Mouse (Mus musculus) Muller cell, postnatal 12 days (primary cell): ENCODE measurements at regions not wholly inside any gene's neighbourhood (a gene's known extent, or its start where the extent isn't known, plus 50 kb on each side); places are given as distances from the start of the nearest gene placed in this dataset.
A peak's percentile ranks its signal among the peaks of the same experiment; 100 is the strongest.

Experiments used
- DNase-seq: peaks from one replicate; pipeline ENCODE4 v3.0.0-alpha.2; 2015; ENCODE audit errors: inconsistent ontology term

- no peak for DNase-seq
Measured at GRCm38 (mm10) chrX:161426625-161427024, 139.4 kb downstream of the Gm15262 start.

GRCm38 (mm10) chrX:161428012-161428411, 140.8 kb downstream of the Gm15262 start:
- peak; percentile 52 for DNase-seq

GRCm38 (mm10) chrX:161435348-161435747, 148.1 kb downstream of the Gm15262 start:
- peak; percentile 52 for DNase-seq
